Mouse (Mus musculus): ENCODE measurements around the gene Adgrb3.

DNA sequence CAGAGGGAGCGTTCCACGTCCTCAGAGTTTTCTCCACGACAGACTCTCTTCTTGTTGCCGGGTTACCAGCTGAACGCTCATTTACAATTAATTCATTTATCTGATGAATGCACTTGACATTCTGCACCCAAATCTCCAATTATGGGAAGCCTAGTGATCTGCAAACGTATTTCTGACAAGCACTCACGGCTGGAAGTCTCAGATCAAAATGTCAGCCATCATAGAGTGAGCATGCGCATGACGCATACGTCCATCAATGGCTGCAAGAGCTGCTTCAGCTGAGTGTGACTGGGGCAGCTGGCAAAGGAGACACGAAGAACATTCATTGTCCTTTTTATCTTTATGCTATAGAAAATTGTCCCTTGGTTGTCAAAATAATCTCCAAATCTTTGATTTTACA lies 637.5 kb downstream of the Adgrb3 start:
- no peak for TF ChIP-seq POLR2A (IDR thresholded peaks at IDR 0.05; ENCODE audit: insufficient read depth, low read depth, low read length)
- no peak for TF ChIP-seq CTCF (IDR thresholded peaks at IDR 0.05; ENCODE audit: insufficient read depth, low read depth, low read length)

All from olfactory bulb, adult 2 months (tissue).